Mouse (Mus musculus): ENCODE results near the gene Adora2b.

DNA sequence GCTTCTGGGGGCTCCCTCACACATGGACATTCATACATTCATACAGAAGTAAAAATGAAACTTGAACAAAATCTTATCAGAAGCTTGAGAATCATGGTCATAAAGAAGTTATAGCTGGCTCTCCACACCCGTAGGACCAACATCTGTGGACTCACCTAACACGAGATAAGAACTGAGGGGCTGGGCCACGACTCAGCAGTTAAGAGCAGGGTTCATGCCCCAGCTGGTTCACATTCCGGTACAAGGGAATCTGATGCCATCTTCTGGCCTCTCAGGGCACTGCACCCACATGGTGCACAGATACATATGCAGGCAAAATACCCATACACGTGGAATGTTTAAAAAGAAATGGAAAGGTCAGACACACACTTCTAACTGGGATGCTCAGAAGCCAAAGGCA, 29.2 kb downstream of the Adora2b start:
- TF ChIP-seq CTCF (conservative IDR thresholded peaks at IDR 0.05; ENCODE audit: insufficient read depth, insufficient read length, low read depth, low read length) (peak; percentile 81), POLR2A (IDR thresholded peaks at IDR 0.05; ENCODE audit: low read depth, low read length) (no peak)

Measured in kidney, adult 2 months (tissue).